Mouse (Mus musculus) intestine, postnatal 0 days (tissue): ENCODE data around the gene Rasgrp3. TPM values are rescaled to one million over a fixed set of nuclear protein-coding genes. Genes with fewer than 3 reads are reported as not detected.

Experiments
- ATAC-seq: fragments of 200-750 bp; cut with Nextera tagmentation; 2 replicates; pipeline ENCODE4 v1.8.0; 2017; ENCODE audit warnings: mild to moderate bottlenecking, moderate TSS enrichment, moderate library complexity
- H3K27ac ChIP-seq: fragments of 300-500 bp; sonication (generic); 2 replicates; pipeline ENCODE4 v1.5.1; 2014; ENCODE audit warnings: mild to moderate bottlenecking, low read depth, low read length, moderate library complexity
- H3K27me3 ChIP-seq: fragments of 300-500 bp; sonication (generic); replicated peaks from 2 replicates; pipeline ENCODE4 v1.6.1; 2014; ENCODE audit warnings: low read length, mixed read lengths; ENCODE audit not compliant: control insufficient read depth, insufficient read depth
- H3K36me3 ChIP-seq: fragments of 300-500 bp; sonication (generic); 2 replicates; pipeline ENCODE4 v1.6.1; 2014; ENCODE audit warnings: mild to moderate bottlenecking, moderate library complexity; ENCODE audit not compliant: control insufficient read depth, insufficient read depth
- H3K4me1 ChIP-seq: fragments of 300-500 bp; sonication (generic); replicated peaks from 2 replicates; pipeline ENCODE4 v1.6.1; 2014; ENCODE audit warnings: antibody characterized with exemption, low read length, mixed read lengths; ENCODE audit not compliant: control insufficient read depth, insufficient read depth
- H3K4me2 ChIP-seq: fragments of 300-500 bp; sonication (generic); replicated peaks from 2 replicates; pipeline ENCODE4 v1.6.1; 2014; ENCODE audit warnings: low read depth, mild to moderate bottlenecking, moderate library complexity
- H3K4me3 ChIP-seq: fragments of 300-500 bp; sonication (generic); 2 replicates; pipeline ENCODE4 v1.5.1; 2014; ENCODE audit warnings: low read depth, low read length
- H3K9ac ChIP-seq: fragments of 300-500 bp; sonication (generic); 2 replicates; pipeline ENCODE4 v1.6.1; 2014; ENCODE audit warnings: mild to moderate bottlenecking, low read depth, low read length
- H3K9me3 ChIP-seq: fragments of 300-500 bp; sonication (generic); 2 replicates; pipeline ENCODE4 v1.6.1; 2016; ENCODE audit warnings: mixed run types; ENCODE audit not compliant: control insufficient read depth
- CTCF ChIP-seq: sonication (generic); IDR thresholded peaks from 2 replicates; pipeline ENCODE4 v1.5.1; 2016; ENCODE audit warnings: low read depth, mild to moderate bottlenecking, control low read depth, antibody characterized with exemption, moderate library complexity
- WGBS: fragments of 180-500 bp; shearing (Covaris S2); extraction: QIAGEN DNeasy Blood & Tissue Kit; methylation state at CpG from one replicate; pipeline ENCODE4 v1.1.7; 2014; 5-methylcytosine and 5-hydroxymethylcytosine counted together
- polyA plus RNA-seq: library from polyadenylated mRNA; unstranded; fragments of >200 nt; fragmentation: Nextera tagmentation; extraction: Ambion mirVana; gene quantifications from 2 replicates; pipeline ENCODE4 v1.2.1, GENCODE M21; 2015

Rasgrp3 gene
- polyA plus RNA-seq, 1 experiment from 2014 or later = 5.1 TPM

DNA sequence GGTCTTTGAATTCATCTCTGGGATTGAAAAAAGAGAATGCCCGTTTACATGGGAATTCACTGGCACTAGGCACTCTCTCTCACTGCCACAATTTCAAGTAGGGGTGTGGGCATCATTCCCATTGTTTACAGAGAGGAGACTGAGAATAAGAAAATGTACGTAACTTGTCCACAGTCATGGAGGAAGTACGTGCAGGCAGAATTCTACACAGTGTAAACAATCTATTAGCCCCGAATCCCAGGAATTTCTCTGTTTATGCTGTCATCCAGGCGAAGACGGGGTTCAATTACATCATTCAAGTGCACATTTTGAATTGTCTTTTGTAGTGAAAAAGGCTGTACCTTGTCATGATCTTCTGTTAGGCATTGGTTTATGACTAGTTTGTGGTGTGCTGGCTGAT lies 34.6 kb downstream of the Rasgrp3 start:
- H3K27me3 ChIP-seq = no peaks in the 10 kb centered on the region
- WGBS = 53% methylated on average over 6 of the region's 6 CpGs
- H3K27ac ChIP-seq = no peak overlapping the region
- H3K9me3 ChIP-seq = no peaks in the 10 kb centered on the region
- TF ChIP-seq CTCF = no peak
- H3K36me3 ChIP-seq = no peaks in the 10 kb centered on the region
- no peak for ATAC-seq
- no peak overlapping the region for H3K4me3 ChIP-seq
- H3K4me1 ChIP-seq = no peaks in the 10 kb centered on the region
- H3K4me2 ChIP-seq = no peak overlapping the region
- no peak overlapping the region for H3K9ac ChIP-seq

DNA sequence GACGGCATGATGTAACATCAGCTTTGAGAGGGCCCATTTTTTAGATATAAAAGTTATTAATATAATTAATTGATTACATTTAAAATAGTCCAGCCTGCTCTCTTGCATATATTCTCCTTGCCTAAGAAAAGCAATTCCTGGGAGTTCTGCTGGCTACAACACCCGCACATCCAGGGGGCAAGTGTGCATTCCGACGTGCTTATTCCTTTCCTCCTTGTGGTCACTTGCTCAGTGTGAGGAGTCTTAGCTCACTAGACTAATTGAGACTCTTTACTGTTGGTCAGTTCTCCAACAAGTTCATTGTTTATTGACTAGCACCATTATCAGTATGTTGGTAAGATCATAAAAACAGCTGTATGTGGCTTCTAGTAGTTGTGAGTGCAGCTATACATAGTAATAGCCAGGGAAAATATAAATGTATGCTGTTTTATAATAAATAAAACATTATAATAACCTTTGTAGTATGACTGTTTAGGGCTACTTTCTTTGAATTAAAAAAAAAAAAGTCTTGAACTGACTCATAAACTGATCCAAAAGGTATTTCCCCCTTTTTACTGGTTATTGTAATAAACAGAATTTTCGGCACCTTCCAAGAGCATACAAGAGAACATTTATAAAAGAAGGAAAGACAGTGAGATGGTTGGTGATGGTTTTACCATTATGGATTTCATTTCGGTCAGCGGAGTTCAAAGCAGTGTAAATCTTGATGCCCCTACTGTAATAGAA lies 35.4 kb downstream of the Rasgrp3 start:
- TF ChIP-seq CTCF = no peak
- no peak overlapping the region for H3K27ac ChIP-seq

DNA sequence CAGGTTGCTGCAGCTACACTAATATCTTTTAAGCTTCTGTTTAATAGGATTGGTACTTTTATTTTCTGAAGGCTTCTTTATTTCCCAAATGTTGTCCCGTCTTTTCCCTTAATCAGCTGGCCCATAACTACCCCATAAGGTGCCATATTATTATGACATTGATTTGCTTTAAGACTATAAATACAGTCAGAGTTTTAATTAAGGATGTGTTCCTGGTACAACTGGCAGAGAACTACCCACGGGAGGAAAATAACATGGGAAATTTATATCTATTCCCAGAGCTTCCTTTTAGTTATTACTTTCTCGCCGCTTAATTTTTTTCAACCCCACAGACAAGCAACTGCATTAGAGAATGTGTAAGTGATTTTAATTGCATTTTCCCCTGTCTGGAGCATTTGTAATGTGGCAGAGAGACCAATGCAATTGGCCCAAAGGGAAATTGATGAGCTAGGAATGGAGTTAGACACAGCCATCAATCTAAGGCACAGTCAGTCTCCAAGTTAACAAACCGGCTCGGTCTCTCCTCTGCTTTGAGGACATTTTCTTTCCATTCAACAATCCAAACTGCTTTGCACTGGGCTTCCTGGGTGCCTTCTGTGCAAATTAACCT lies 36.1 kb downstream of the Rasgrp3 start:
- H3K27ac ChIP-seq = no peak overlapping the region
- whole genome bisulfite sequencing = 77% methylated on average over 6 of the region's 6 CpGs
- H3K9me3 ChIP-seq = no peaks in the 10 kb centered on the region

More for the DNA sequence above, 35.4 kb downstream of the Rasgrp3 start:
- no peak overlapping the region for H3K4me2 ChIP-seq
- H3K9ac ChIP-seq = no peak overlapping the region
- H3K4me3 ChIP-seq = no peak overlapping the region
- H3K27me3 ChIP-seq = no peaks in the 10 kb centered on the region
- 94% methylated on average over 7 of the region's 7 CpGs for WGBS
- H3K9me3 ChIP-seq = no peaks in the 10 kb centered on the region
- no peaks in the 10 kb centered on the region for H3K4me1 ChIP-seq
- no peaks in the 10 kb centered on the region for H3K36me3 ChIP-seq
- no peak for ATAC-seq

DNA sequence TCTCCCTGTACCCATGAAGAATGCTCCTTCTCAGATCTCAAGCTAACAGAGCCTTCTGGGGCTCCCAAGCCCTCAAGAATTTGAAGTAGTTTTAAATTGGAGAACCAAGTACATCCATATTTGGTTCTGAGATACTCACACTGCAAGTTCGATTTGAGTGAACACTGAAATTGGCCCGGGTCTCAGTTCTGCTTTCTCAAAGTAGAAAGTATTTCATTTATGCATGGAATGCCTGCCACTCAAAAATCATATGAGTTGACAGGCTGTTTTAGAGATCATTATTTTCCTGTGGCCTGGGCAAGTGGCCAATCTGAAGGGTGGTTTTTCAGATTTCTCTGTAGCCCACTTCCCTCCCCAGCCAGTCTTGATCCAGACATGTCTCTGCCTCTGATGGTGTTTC lies 36.7 kb downstream of the Rasgrp3 start:
- WGBS = 53% methylated on average over 2 of the region's 2 CpGs
- ATAC-seq = no peak
- no peak overlapping the region for H3K4me2 ChIP-seq
- no peak overlapping the region for H3K9ac ChIP-seq
- no peaks in the 10 kb centered on the region for H3K27me3 ChIP-seq
- H3K9me3 ChIP-seq = no peaks in the 10 kb centered on the region
- H3K4me1 ChIP-seq = no peaks in the 10 kb centered on the region
- no peak overlapping the region for H3K27ac ChIP-seq
- no peak overlapping the region for H3K4me3 ChIP-seq
- TF ChIP-seq CTCF = no peak
- H3K36me3 ChIP-seq = no peaks in the 10 kb centered on the region

More for the DNA sequence above, 36.1 kb downstream of the Rasgrp3 start:
- no peaks in the 10 kb centered on the region for H3K36me3 ChIP-seq
- H3K27me3 ChIP-seq = no peaks in the 10 kb centered on the region
- no peak for ATAC-seq
- no peak overlapping the region for H3K4me2 ChIP-seq
- H3K4me1 ChIP-seq = no peaks in the 10 kb centered on the region
- TF ChIP-seq CTCF = no peak
- H3K9ac ChIP-seq = no peak overlapping the region
- H3K4me3 ChIP-seq = no peak overlapping the region

DNA sequence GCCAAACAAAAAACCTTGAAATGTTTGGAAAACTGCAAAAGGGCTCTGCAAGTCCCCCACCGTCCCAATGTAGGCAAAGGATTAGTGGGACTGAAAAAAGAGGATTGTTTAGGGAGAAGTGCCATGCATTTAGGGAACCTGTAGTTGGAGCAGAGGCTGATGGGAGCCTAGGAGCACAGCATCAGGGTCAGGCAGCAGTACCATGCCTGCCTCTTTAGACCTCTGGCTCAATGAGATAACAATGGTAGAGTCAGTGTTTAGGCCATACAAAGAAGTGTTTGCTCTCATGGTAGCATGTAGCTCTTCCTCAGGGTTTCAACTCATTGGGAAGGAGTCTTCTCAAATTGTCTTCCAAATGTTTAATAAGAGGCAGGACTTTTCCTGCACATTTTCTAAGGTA lies 40.3 kb downstream of the Rasgrp3 start:
- no peak overlapping the region for H3K4me3 ChIP-seq
- no peaks in the 10 kb centered on the region for H3K27me3 ChIP-seq
- H3K4me1 ChIP-seq = no peaks in the 10 kb centered on the region
- 72% methylated on average over 1 of the region's 1 CpGs for WGBS
- no peak overlapping the region for H3K4me2 ChIP-seq
- ATAC-seq = no peak
- no peak overlapping the region for H3K9ac ChIP-seq
- H3K36me3 ChIP-seq = no peaks in the 10 kb centered on the region
- no peak overlapping the region for H3K27ac ChIP-seq
- no peaks in the 10 kb centered on the region for H3K9me3 ChIP-seq
- TF ChIP-seq CTCF = no peak

DNA sequence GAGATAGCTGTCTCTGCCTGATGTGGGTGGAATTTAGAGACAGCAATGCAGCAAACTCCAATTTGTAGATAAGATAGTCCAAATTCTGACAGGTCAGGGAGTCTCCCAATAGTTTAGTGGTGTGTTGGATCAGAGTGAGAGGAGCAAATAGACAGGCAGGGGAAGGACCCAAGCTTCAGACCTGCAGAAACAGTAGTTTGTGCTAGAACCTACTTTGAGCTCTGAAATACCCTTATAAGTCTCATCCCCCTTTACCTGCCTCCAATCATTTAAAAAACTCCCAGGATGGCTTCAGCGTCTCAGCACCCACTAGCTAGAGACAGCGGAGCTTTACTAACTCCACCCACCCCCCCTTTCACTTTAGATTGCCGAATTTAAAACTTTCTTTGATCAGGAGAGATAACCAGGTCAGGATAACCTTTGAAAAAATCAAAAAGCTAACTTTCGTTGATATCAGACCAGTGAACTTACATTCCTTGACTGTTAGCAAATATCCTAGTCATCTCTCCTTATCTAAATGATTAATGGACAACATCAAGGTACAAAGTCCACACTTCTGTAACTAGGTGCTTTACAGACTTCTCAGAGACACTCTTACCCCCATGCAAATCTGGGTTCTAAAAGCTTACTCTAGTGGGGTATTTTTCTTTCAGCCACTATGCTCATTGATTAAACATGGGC lies 41.2 kb downstream of the Rasgrp3 start:
- no peaks in the 10 kb centered on the region for H3K27me3 ChIP-seq
- no peaks in the 10 kb centered on the region for H3K36me3 ChIP-seq
- 32% methylated on average over 4 of the region's 4 CpGs for WGBS
- H3K27ac ChIP-seq = no peak overlapping the region
- H3K4me1 ChIP-seq = no peaks in the 10 kb centered on the region
- no peak overlapping the region for H3K4me2 ChIP-seq
- no peak overlapping the region for H3K4me3 ChIP-seq
- no peak for TF ChIP-seq CTCF
- no peak for ATAC-seq
- no peak overlapping the region for H3K9ac ChIP-seq
- H3K9me3 ChIP-seq = no peaks in the 10 kb centered on the region
